Mouse (Mus musculus) kidney, postnatal 36 days (tissue): ENCODE measurements around the gene Plac8.

ENCODE experiments used
- DNase-seq, 2 experiments: peaks; one replicate each; pipeline ENCODE4 v3.0.0; 2021 to 2022; ENCODE audit warnings: mixed read lengths in 2 of 2

Plac8 gene

DNA sequence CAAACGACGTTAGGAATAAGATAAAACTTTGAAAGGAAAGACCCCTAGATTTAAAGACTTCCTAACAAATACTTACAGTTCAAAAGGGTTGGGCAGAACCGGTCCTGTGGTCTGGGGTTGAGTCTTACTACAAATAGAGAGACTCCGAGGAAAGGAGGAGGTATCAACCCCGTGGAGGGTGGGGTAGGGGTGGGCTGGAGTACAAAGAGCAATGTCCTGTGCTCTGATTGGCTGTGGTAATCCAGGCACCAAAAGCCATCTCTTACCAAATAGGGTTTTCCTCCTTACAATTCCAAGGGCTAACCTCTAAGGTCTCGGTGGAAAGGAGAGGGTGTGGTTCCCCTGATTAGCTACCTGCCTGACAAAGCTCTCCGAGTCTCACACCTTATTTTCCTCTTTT is at the start of gene Plac8:
Gene Plac8 (minus strand): TSS at position 177 of the 400 bp plus-strand sequence.
- peak in 1 of 2 experiments; percentile 33 for DNase-seq

- DNase-seq, result no peak
Observed at GRCm38 (mm10) chr5:100620952-100621351, 48.9 kb upstream of the Plac8 start.

GRCm38 (mm10) chr5:100619586-100620275 is 47.7 kb upstream of the Plac8 start:
- no peak for DNase-seq

- DNase-seq, result no peak
Observed at GRCm38 (mm10) chr5:100613896-100614768, 42.1 kb upstream of the Plac8 start.

DNA sequence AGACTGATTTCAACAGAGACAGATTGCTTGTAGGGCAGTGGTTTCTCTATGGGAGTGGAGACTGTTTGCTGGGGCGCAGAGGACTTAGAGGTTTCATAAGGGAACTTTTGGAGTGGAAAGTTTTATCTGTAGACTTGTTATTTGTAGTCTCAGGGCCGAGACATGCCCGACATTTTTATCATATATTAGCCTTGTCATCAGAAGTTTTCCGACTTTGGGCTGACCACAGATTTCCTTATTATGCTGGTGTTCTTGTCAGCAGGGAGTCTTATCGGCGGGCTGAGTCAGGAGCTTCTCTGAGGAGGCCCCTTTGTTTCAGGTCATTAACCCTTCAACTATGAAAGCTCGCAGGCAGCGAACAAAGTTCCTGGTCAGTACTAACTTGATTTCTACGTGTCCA is 35.8 kb upstream of the Plac8 start:
- DNase-seq, result no peak

DNA sequence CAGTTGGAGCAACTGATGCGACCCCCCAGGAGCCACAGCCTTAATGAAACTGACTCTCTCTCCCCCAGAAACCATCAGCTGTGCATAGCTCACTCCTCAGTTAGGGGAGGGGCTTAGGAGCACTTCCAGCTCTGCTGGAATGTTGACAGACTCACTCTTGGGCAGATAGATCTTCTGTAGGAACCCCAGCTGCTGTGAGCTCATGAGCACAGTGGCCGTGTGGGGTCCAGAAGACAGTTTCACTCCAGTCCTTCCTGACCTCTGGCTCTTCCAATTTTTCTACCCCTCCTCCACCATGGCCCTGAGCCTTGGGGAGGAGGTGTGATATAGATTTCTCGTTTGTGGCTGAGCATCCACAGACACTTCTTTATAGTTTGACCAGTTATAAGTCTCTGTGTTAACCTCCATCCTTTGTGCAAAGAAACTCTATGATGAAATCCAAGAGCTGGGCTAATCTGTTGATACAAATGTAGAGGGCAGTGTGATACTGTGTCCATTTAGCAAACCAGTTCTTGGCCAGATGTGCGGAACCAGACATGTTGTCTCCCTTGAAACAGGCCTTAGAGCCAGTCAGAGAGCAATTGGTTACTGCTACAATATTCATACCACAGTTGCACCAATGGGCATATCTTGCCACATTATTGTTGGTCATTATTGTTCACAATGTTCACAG is 35.2 kb upstream of the Plac8 start:
- DNase-seq, result no peak

- peak; percentile 44 to 53 for DNase-seq
Observed at GRCm38 (mm10) chr5:100605828-100606229, 33.8 kb upstream of the Plac8 start.

DNA sequence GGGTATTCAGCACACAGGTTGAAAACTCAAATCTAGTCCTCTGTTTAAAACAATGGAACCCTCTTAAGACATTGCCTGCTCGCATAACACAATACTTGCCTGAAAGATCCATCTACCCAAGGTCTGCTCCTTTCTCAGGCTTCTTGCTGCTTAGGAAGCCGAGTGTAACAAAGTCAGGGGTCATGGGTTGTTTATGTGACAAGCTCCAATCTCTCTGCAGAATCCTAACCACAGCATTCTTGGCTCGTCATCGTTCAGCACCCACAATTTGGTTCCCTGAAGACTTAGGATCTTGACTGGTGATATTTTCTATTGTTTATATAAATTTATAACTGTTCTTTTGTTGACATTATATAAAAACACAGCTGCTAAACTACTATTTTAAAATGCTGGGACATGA is 32.0 kb upstream of the Plac8 start:
- peak; percentile 17 to 47 for DNase-seq

- DNase-seq, result no peak
Observed at GRCm38 (mm10) chr5:100601864-100602263, 29.8 kb upstream of the Plac8 start.

- DNase-seq, result no peak
Observed at GRCm38 (mm10) chr5:100598961-100599463, 27.0 kb upstream of the Plac8 start.

DNA sequence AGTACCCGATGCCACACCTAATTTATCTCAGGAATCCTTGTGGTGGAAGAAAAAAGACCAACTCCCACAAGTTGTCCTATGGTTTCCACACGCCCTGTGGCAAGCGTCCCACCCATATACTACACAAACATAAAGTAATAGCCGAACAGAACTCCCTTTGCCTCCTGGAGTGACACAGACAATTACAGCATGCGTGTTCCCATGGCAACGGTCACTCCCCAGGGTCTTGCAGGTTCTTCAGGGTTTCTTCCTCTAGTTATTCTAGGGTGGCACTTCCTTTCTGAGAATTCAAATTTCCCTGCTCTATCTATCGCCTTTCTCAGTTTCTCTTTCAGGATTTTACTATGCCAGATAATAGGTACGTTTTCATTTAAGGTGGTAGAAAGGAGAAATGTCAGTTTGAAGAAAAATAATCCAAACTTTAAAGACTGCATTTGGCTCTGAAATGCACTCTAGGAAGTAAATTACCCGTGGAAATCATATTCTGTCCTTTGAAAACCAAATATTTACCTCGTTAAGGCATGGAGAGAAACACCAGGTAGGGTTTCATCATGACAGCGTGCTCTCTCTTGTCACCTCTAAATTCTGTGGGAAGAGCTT is 25.9 kb upstream of the Plac8 start:
- DNase-seq, result no peak

- DNase-seq, result no peak
Observed at GRCm38 (mm10) chr5:100595999-100596398, 24.0 kb upstream of the Plac8 start.

DNA sequence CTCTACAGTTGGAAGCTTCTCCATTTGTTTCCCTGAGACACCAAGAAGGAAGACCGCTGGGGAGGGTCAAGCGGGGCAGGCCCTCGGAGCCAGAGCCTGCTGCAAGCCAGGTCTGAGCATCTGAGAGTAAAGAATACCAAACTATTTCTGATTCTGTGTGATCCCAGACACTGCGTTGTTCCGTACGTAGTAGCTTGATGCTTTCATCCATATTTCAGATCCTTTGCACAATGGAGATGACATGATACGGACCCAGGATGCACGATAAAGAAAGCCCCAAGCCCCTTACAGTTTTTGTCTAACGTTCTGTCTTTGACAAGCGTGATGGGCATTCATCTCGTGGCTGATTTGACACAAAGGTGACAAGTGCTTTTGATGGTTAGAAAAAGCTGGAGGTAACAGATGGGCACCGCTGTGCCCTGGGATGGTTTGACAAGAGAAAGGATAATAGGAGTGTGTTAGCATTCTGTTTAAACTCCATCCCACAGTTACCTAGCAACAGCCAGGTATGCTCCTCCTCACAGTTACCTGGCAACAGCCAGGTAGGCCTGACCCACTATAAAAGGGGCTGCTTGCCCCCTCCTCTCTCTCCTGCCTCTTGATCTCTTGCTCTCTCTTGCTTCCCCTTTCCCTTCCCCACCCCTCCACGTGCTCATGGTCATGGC is 22.9 kb upstream of the Plac8 start:
- DNase-seq, result no peak

DNA sequence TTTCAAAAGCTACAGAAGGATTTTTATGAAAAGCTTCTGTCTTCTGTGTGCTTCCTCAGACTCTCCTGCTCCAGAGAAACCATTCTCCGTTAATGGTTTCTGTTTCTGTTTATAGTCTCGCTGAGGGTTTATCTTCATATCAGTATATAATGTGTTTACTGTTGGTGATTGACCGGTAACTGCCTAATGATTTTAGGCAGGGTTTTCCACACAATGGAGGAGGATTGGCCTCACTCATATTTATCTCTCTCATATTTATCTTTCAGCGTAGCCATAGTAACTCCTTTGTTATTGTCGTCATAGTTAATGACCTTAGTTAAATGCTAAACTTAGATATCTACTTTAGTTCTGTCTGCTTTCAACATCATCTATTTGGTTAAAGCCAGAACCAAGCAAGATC is 18.5 kb upstream of the Plac8 start:
- no peak for DNase-seq

- DNase-seq, result no peak
Observed at GRCm38 (mm10) chr5:100587626-100588025, 15.6 kb upstream of the Plac8 start.

DNA sequence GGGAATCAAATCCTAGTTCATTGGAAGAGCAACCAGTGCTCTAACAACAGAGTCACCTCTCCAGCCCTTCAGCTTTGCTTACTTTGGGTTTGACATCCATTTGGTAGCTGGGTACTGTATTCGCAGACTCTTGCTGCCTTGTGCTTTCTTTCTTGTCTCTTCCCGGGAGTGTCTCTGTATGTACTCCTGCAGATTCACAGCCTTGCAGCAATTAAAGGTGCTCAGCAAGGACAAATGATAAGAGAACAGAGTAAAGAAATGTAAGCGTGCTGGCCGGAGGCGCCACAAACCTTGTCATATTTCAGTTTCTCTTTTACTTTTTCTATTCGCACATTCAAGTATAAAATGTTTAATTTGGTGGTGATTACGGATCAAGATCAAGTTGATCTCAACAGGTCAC is 15.1 kb upstream of the Plac8 start:
- no peak for DNase-seq

DNA sequence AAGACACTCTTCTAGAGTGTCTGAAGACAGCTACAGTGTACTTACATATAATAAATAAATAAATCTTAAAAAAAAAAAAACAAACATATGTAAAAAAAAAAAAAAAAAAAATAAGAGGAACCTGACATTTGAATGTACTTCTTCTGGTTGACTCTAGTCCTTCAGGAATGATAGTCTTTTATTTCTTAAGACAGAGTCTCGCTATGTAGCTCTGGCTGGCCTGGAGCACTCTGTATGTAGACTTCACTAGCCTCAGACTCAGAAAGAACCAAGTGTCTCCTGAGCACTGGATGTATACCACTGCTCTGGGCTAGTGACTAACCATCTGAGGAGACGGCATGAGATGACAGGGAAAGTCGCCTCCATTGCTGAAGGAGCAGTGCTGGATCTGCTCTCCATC is 13.6 kb upstream of the Plac8 start:
- no peak for DNase-seq

DNA sequence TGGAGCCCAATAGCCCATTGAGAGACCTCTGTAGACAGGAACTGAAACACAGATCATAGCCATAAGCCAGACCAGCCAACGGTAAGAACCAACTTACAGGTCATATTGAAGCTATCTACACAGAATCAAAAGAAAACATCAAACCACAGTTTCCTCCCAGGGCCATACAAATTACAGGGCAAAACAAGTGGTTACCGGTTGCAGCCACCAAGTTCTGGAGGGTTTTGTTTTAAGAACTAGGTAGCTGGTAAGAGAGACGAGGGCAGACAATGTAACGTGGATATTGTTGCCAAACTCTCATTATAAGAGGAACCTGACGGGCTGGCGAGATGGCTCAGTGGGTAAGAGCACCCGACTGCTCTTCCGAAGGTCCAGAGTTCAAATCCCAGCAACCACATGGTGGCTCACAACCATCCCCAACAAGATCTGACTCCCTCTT is 13.2 kb upstream of the Plac8 start:
- DNase-seq, result no peak

- DNase-seq, result no peak
Observed at GRCm38 (mm10) chr5:100583066-100583465, 11.0 kb upstream of the Plac8 start.

- no peak for DNase-seq
Observed at GRCm38 (mm10) chr5:100582435-100582826, 10.4 kb upstream of the Plac8 start.

GRCm38 (mm10) chr5:100581622-100582434 is 9.8 kb upstream of the Plac8 start:
- peak in 1 of 2 experiments; percentile 15 for DNase-seq
